Mouse (Mus musculus) central nervous system, embryonic 11.5 days (tissue): ENCODE results near the gene Onecut1. TPM values are rescaled to one million over a fixed set of nuclear protein-coding genes. Genes with fewer than 3 reads are reported as not detected.

Source experiments
- polyA plus RNA-seq: library from polyadenylated mRNA; depleted of rRNA; stranded (reverse); fragments of >200 nt; gene quantifications from 2 replicates; pipeline ENCODE4 v1.2.3, GENCODE M21; 2012; rRNA removed

The Onecut1 gene
- 5.6 and 6.8 TPM in 2 replicates for polyA plus RNA-seq

DNA sequence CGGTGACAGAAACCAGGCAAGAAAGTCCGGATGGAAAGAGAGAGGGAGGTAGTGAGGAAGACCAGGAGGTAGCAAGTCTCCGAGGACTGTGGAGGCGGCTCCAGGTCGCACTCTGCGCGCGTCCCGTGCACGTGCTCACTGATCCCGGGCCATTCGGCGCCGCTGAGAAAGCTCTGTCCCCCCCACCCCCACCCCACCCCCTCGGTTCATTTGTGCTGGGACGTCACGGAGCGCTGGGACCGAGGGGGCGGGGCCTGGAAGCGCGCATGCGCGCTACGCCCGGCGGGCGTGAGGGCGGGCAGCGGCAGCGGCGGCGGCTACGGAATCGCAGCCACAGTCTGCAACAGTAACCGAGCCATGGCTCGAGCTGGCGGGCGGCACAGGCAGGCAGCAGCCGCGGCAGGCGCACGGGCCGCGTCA, at the start of gene Onecut1:
Onecut1 (plus strand) TSS at position 361 of the 420 bp plus-strand sequence.

Other genes starting within 250 kb of the Onecut1 start
- 13.7 and 14.9 TPM in 2 replicates for gene Fam214a, start 91.0 kb downstream of the Onecut1 start, polyA plus RNA-seq
- gene Arpp19, start 175.7 kb downstream of the Onecut1 start, polyA plus RNA-seq, result 123 and 148 TPM in 2 replicates
- gene Myo5a, start 209.1 kb downstream of the Onecut1 start, polyA plus RNA-seq, result 38.7 and 43.9 TPM in 2 replicates